Mouse (Mus musculus) intestine, postnatal 0 days (tissue): Measurements from ENCODE around the gene Kcnmb1. TPM values are rescaled to one million over a fixed set of nuclear protein-coding genes. Genes with fewer than 3 reads are reported as not detected.

ENCODE experiments used
- ATAC-seq: fragments of 200-750 bp; cut with Nextera tagmentation; 2 replicates; pipeline ENCODE4 v1.8.0; 2017; ENCODE audit warnings: mild to moderate bottlenecking, moderate TSS enrichment, moderate library complexity
- H3K27ac ChIP-seq: fragments of 300-500 bp; sonication (generic); 2 replicates; pipeline ENCODE4 v1.5.1; 2014; ENCODE audit warnings: mild to moderate bottlenecking, low read depth, low read length, moderate library complexity
- H3K27me3 ChIP-seq: fragments of 300-500 bp; sonication (generic); replicated peaks from 2 replicates; pipeline ENCODE4 v1.6.1; 2014; ENCODE audit warnings: low read length, mixed read lengths; ENCODE audit not compliant: control insufficient read depth, insufficient read depth
- H3K36me3 ChIP-seq: fragments of 300-500 bp; sonication (generic); 2 replicates; pipeline ENCODE4 v1.6.1; 2014; ENCODE audit warnings: mild to moderate bottlenecking, moderate library complexity; ENCODE audit not compliant: control insufficient read depth, insufficient read depth
- H3K4me1 ChIP-seq: fragments of 300-500 bp; sonication (generic); replicated peaks from 2 replicates; pipeline ENCODE4 v1.6.1; 2014; ENCODE audit warnings: antibody characterized with exemption, low read length, mixed read lengths; ENCODE audit not compliant: control insufficient read depth, insufficient read depth
- H3K4me2 ChIP-seq: fragments of 300-500 bp; sonication (generic); replicated peaks from 2 replicates; pipeline ENCODE4 v1.6.1; 2014; ENCODE audit warnings: low read depth, mild to moderate bottlenecking, moderate library complexity
- H3K4me3 ChIP-seq: fragments of 300-500 bp; sonication (generic); 2 replicates; pipeline ENCODE4 v1.5.1; 2014; ENCODE audit warnings: low read depth, low read length
- H3K9ac ChIP-seq: fragments of 300-500 bp; sonication (generic); 2 replicates; pipeline ENCODE4 v1.6.1; 2014; ENCODE audit warnings: mild to moderate bottlenecking, low read depth, low read length
- H3K9me3 ChIP-seq: fragments of 300-500 bp; sonication (generic); 2 replicates; pipeline ENCODE4 v1.6.1; 2016; ENCODE audit warnings: mixed run types; ENCODE audit not compliant: control insufficient read depth
- CTCF ChIP-seq: sonication (generic); IDR thresholded peaks from 2 replicates; pipeline ENCODE4 v1.5.1; 2016; ENCODE audit warnings: low read depth, mild to moderate bottlenecking, control low read depth, antibody characterized with exemption, moderate library complexity
- WGBS: fragments of 180-500 bp; shearing (Covaris S2); extraction: QIAGEN DNeasy Blood & Tissue Kit; methylation state at CpG from one replicate; pipeline ENCODE4 v1.1.7; 2014; 5-methylcytosine and 5-hydroxymethylcytosine counted together
- polyA plus RNA-seq: library from polyadenylated mRNA; unstranded; fragments of >200 nt; fragmentation: Nextera tagmentation; extraction: Ambion mirVana; gene quantifications from 2 replicates; pipeline ENCODE4 v1.2.1, GENCODE M21; 2015

The Kcnmb1 gene
- polyA plus RNA-seq, 1 experiment from 2014 or later: 1.8 TPM

- Histone ChIP-seq H3K36me3 (no peaks in the 10 kb centered on the region), H3K4me2 (no peak overlapping the region), H3K27ac (no peak overlapping the region), H3K27me3 (no peaks in the 10 kb centered on the region), H3K4me3 (no peak overlapping the region), H3K9me3 (no peaks in the 10 kb centered on the region), H3K4me1 (no peaks in the 10 kb centered on the region), H3K9ac (no peak overlapping the region)
- WGBS: 50% methylated on average over 2 of the region's 2 CpGs
- ATAC-seq: no peak
- TF ChIP-seq CTCF: no peak
Observed at GRCm38 (mm10) chr11:33965380-33965779, 2.6 kb downstream of the Kcnmb1 start.

DNA sequence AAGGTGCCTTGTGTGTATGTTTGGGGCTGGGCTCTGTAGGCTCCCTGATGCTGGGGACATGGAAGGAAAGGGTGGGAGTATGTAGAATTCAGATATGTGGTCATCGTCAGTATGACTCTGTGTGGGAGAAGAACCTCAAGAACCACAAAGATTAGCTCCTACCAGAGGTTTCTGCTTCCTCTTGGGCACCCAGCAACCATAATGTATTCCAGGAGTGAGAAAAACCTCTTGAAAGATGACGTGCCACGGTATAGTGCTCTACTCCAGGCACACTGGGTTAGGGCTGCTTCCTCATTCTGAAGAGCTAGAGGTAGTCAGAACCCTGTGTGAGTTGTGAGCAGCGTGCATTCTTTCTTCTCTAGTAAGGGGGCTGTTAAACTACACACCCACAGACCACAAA lies 4.9 kb downstream of the Kcnmb1 start:
- Histone ChIP-seq H3K4me1 (no peaks in the 10 kb centered on the region), H3K27ac (no peak overlapping the region), H3K4me3 (no peak overlapping the region), H3K9me3 (no peaks in the 10 kb centered on the region), H3K9ac (no peak overlapping the region), H3K36me3 (no peaks in the 10 kb centered on the region), H3K27me3 (no peaks in the 10 kb centered on the region), H3K4me2 (no peak overlapping the region)
- WGBS: 76% methylated on average over 4 of the region's 4 CpGs
- no peak for ATAC-seq
- TF ChIP-seq CTCF: no peak

DNA sequence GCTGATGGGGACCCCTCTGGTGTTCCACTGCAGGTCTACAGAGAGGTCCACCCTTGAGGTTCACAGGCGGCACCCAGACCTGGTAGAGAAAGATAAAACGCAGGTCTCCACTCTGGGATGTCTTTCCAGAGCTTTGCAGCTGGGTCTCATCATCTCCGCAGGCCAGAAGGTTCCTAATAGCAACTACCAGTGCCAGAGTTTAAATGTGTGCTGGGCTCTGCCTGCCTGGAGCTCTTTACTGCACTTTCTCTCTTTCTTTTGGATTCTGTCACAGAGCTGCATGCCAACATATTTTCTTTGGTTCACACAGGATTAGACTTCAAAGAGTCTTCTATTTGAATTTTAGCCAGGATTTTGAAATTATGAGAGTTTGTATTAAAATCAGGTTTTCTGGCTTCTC lies 6.4 kb downstream of the Kcnmb1 start:
- Histone ChIP-seq H3K36me3 (no peaks in the 10 kb centered on the region), H3K27ac (no peak overlapping the region), H3K9ac (no peak overlapping the region), H3K27me3 (no peaks in the 10 kb centered on the region), H3K4me2 (no peak overlapping the region), H3K4me3 (no peak overlapping the region), H3K4me1 (no peaks in the 10 kb centered on the region), H3K9me3 (no peaks in the 10 kb centered on the region)
- no peak for ATAC-seq
- no peak for TF ChIP-seq CTCF
- WGBS: 67% methylated on average over 3 of the region's 3 CpGs

GRCm38 (mm10) chr11:33972114-33972513 lies 9.3 kb downstream of the Kcnmb1 start:
- no peaks in the 10 kb centered on the region for H3K9me3 ChIP-seq
- H3K9ac ChIP-seq: no peak overlapping the region
- WGBS: 80% methylated on average over 7 of the region's 7 CpGs
- no peak overlapping the region for H3K4me2 ChIP-seq
- no peaks in the 10 kb centered on the region for H3K27me3 ChIP-seq
- H3K4me1 ChIP-seq: no peaks in the 10 kb centered on the region
- ATAC-seq: no peak
- H3K27ac ChIP-seq: no peak overlapping the region
- no peak for TF ChIP-seq CTCF
- no peaks in the 10 kb centered on the region for H3K36me3 ChIP-seq
- no peak overlapping the region for H3K4me3 ChIP-seq

DNA sequence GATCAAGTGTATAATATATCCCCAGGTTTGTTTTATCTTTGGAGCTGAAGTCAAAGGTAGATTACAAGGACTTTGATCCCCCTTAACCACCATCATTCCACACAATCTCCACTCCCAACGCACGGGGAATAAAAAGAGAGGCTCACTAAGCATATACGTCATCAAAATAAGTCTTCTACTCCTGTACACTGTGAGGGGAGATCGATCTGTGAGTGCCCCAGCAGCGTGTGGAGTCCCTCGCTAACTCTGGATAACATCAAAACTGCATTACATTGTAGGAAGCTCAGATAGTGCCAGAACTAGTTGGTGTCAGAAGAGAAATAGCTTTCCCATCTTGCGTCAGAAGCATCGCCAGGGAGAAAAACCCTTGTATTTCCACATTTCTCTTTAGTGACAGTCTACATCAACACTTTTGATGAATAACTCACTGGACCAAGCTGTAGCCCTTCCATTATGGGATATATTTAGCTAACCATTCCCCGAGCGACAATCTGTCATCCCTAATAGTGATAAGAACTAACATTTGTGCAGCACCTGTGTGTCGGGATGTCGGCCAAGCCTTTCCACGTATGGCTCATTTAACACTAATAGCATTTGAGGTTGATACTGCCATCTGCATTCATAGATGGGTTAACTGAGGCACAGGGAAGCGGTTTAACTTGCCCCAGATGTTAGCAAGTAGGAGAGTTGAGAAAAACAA lies 11.7 kb downstream of the Kcnmb1 start:
- ATAC-seq: no peak
- Histone ChIP-seq H3K9ac (no peak overlapping the region), H3K27ac (no peak overlapping the region), H3K4me3 (no peak overlapping the region), H3K36me3 (no peaks in the 10 kb centered on the region), H3K27me3 (no peaks in the 10 kb centered on the region), H3K4me2 (no peak overlapping the region), H3K4me1 (no peaks in the 10 kb centered on the region), H3K9me3 (no peaks in the 10 kb centered on the region)
- 60% methylated on average over 14 of the region's 14 CpGs for WGBS
- no peak for TF ChIP-seq CTCF

GRCm38 (mm10) chr11:33975121-33975520 lies 12.3 kb downstream of the Kcnmb1 start:
- TF ChIP-seq CTCF: no peak
- H3K9me3 ChIP-seq: no peaks in the 10 kb centered on the region
- no peak for ATAC-seq
- H3K9ac ChIP-seq: no peak overlapping the region
- H3K4me1 ChIP-seq: no peaks in the 10 kb centered on the region
- H3K27ac ChIP-seq: no peak overlapping the region
- no peaks in the 10 kb centered on the region for H3K36me3 ChIP-seq
- no peaks in the 10 kb centered on the region for H3K27me3 ChIP-seq
- 80% methylated on average over 2 of the region's 2 CpGs for WGBS
- no peak overlapping the region for H3K4me2 ChIP-seq
- no peak overlapping the region for H3K4me3 ChIP-seq

DNA sequence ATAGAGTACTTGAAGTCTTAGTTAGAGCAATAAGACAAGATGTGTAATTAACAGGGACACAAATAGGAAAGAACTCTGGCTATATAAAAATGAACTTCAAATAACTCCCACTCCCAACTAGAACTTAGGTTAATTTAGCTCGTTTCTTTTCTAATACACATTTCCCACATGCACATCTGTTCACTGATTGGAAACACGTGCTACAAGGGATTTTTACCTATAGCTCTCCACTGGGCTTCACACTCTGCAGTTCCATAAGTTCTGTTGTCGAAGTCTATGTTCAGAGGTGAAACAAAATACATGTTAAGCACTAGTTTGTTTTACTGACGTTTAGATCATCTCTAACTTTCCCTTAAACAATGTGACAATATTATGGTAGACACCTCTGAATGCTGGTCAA lies 17.3 kb downstream of the Kcnmb1 start:
- no peak for ATAC-seq
- Histone ChIP-seq H3K4me2 (no peak overlapping the region), H3K27ac (no peak overlapping the region), H3K4me1 (no peaks in the 10 kb centered on the region), H3K27me3 (no peaks in the 10 kb centered on the region), H3K9me3 (no peaks in the 10 kb centered on the region), H3K36me3 (no peaks in the 10 kb centered on the region), H3K9ac (no peak overlapping the region), H3K4me3 (no peak overlapping the region)
- WGBS: 78% methylated on average over 4 of the region's 4 CpGs
- TF ChIP-seq CTCF: no peak
